Mouse (Mus musculus): ENCODE results near the gene Cisd3. TPM values are rescaled to one million over a fixed set of nuclear protein-coding genes. Genes with fewer than 3 reads are reported as not detected.
A peak's percentile ranks its signal among the peaks of the same experiment; 100 is the strongest.

Gene Cisd3
- total RNA-seq, 2 experiments from 2014 or later = 96.7 to 102 TPM

GRCm38 (mm10) chr11:97662207-97662892, 23.3 kb upstream of the Cisd3 start:
- peak; percentile 39 for DNase-seq (ENCODE audit: low spot score)

DNA sequence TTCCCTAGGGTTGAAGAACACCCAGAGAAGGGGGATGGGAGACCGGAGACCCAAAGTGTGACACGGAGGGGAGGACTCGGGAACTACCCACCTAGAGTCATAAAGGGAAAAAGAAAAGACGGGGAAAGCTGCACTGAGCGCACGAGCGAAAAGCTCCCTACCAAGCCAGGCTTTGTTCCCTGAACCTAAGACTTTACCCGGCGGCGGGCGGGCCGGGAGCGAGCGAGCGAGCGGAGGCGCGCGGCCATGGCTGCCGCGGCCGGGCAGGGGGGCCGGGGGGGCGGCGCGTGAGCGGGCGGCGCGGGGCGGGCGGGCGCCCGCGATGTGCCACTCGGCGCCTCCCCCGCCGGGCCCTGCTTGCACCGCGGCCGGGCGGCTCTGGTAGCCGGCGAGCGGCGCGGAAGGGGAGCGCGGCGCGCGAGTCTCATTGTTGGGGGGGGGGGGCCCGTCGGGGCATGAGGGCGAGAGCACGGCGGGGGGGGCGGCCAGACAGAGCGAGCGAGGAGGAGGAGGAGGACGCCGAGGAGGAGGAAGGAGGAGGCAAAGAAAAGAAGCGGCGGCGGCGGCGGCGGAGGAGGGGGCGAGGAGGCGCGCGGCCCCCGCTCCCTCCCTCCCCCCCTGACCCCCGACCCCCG, 22.6 kb upstream of the Cisd3 start, which contains the start of gene Mllt6:
Gene Mllt6 (plus strand): TSS at position 522 of the 635 bp plus-strand sequence.
- peak; percentile 80 for DNase-seq (ENCODE audit: low spot score)

DNA sequence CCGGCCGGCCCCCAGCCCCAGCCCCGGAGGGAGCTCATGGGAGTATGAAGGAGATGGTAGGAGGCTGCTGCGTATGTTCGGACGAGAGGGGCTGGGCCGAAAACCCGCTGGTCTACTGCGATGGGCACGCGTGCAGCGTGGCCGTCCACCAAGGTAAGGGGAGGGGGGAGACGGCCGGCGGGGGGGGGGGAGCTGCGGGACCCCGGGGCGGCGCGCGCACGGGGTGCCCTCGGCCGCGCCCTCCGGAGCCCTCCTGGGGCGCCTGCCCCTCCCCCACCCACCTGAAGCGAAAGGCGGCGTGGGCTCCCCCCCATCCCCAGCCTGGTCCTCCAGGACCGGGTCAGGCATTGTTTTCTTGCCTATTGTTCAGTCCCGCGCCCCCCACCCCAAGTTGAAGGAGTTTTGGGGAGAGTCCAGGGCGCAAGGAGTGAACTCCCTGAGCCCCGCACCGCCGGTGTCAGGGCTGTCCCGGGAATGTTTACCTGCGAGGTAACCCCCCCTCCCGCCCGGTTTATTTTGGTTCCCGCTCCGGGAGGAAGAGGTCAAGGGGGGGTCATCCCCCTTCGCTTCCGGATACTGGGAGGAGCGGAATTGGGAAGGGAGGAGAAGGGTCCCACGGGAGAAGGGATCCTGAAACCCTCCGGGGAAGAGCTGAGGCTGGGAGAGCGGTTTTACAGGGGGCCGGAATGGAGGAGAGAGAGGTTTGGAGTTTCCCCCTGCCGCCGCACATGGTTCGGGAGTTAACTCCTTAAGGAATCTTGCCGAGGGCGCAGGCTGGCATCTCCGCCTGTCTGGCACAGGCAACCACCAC, 21.9 kb upstream of the Cisd3 start:
- peak; percentile 64 for DNase-seq (ENCODE audit: low spot score)

- DNase-seq (ENCODE audit: low spot score) = no peak
These were observed 21.3 kb upstream of the Cisd3 start for GRCm38 (mm10) chr11:97664339-97664665.

GRCm38 (mm10) chr11:97664771-97665240, 20.8 kb upstream of the Cisd3 start:
- DNase-seq (ENCODE audit: low spot score) = no peak

DNA sequence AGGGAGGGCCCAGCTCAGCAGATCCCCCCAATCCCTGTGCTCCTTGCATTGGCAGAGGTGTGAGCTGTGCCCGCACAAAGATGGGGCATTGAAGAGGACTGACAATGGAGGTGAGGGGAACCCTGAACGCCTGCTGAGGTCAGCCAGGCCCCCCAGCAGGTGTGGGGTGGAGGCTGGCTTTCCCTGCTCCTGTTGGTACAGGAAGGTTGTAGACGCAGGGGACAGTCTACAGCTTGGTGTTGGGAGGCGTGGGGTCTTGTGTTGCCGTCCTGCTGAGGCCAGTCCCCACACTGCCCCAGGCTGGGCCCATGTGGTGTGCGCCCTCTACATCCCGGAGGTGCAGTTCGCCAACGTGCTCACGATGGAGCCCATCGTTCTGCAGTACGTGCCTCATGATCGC, 20.2 kb upstream of the Cisd3 start:
- no peak for DNase-seq (ENCODE audit: low spot score)

DNA sequence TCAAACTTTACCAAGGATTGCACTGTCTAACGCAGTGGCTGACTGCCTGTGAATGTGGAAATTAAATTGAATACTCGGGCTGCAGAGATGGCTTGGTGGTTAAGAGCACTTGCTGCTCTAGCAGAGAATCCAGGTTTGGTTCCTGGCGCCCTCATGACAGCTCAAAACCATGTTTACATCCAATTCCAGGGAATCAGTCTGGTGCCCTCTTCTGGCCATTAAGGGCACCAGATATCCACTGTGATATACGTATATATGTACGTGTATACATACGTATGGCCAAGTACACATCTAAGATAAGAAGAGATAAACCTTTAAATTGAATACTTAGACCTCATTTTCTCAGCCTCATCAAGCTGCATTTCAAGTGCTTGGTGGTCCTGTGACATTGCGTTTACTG, 19.4 kb upstream of the Cisd3 start:
- DNase-seq (ENCODE audit: low spot score) = no peak

DNA sequence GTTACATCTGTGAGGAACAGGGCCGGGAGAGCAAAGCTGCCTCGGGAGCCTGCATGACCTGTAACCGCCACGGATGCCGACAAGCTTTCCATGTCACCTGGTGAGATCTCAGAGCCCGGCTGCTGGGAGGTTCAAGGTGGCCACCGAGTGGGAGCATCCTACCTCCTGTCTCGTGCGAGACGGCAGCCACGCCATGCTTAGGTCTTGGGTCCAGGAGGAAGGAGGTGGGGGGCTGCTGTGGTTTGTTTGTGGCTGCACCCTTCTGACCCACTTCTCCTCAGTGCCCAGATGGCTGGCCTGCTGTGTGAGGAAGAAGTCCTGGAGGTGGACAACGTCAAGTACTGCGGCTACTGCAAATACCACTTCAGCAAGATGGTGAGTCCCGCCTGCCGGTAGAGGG, 18.8 kb upstream of the Cisd3 start:
- no peak for DNase-seq (ENCODE audit: low spot score)

- DNase-seq (ENCODE audit: low spot score) = peak; percentile 71
These were observed 17.5 kb upstream of the Cisd3 start for GRCm38 (mm10) chr11:97668160-97668559.

DNA sequence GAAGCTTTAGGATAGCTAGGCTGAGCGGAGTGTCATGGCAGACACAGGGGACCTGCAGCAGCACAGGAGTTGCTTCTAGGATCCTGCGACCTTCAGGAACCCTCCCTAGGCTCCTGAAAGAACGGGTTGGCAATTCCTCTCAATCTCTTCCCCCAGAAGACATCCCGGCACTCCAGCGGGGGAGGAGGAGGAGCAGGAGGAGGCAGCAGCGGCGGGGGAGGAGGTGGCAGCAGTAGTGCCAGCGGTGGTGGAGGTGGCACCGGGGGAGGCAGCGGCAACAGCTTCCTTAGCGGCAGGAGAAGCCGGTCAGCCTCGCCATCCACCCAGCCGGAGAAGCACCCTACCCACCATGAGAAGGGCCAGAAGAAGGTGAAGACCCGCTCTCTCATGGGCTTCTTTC, 16.4 kb upstream of the Cisd3 start:
- no peak for DNase-seq (ENCODE audit: low spot score)

DNA sequence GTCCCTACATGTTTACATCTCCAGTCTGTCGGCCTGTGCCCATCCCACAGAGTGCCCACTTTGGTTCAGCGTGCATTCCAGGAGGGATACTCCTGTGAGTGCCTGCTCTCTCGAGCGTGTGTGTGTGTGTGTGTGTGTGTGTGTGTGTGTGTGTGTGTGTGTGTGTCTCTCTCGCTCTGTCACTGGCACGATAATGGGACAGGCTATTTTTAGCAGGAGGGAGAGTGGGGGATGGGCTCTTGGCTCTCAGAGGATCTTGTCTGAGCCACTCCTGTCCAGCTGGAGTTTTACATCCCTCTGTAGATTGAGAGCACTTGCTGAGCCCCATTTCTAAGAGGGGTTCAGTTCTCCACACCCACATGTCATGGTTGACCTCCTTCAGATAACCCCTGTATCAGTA, 15.8 kb upstream of the Cisd3 start:
- DNase-seq (ENCODE audit: low spot score) = peak; percentile 73

DNA sequence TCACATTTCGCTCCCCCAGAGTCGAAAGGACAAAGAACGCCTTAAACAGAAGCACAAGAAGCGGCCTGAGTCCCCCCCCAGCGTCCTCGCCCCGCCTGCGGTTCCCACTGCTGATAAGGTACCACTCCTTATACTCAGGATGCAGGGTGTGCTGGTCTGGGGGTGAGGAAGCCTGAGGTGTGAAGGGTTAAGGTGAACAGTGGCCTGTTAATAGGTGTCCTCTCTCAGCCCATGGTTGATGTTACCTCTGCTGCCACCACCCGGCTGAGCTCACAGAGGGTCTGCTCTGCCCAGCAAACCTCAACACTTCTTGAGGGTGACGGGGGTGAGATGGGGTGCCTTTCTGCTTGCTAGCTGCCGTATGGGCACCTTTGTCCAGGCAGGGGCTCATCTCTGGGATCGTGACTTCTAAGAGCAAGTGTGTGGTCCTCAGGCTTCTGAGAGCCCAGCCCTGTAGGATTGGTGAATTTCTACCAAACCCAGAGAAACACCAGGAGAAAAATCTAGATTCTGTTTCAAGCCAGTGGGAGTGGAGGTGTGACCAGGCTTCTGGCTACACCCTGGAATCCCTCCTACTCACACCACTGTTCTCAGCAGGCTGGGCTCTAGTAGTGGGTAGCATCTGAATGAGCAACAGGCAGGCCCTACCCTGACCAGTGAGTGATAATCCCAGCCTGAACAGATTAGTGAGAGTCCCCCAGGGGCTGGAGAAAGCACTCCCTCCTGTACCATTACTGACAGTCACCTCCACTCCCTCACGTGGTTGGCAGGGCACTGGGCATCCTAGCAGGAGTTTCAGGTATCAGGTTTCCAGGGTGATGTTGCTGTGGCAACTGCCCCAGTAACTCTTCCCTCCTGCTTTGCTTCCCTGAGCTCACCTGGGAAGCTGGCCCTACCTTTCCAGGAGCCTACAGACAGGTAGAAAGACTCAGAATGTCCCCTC, 15.1 kb upstream of the Cisd3 start:
- DNase-seq (ENCODE audit: low spot score) = no peak

DNA sequence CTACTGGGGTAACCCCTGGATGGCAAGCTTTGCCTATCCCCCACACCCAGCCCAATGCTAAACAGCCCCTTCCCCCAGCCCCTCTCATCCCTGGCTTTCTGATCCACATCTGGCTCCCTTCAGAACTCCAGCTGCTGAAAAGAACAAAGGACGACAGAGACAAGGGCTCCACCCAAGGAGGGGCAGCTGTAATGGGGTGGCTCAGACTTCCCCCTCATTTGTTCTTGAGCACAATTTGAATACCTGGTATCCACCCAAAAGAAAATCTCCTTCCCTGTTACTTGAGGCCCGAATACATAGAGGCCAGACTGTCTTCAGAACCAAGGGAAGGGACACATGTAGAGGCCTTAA, 14.5 kb upstream of the Cisd3 start:
- no peak for DNase-seq (ENCODE audit: low spot score)

DNA sequence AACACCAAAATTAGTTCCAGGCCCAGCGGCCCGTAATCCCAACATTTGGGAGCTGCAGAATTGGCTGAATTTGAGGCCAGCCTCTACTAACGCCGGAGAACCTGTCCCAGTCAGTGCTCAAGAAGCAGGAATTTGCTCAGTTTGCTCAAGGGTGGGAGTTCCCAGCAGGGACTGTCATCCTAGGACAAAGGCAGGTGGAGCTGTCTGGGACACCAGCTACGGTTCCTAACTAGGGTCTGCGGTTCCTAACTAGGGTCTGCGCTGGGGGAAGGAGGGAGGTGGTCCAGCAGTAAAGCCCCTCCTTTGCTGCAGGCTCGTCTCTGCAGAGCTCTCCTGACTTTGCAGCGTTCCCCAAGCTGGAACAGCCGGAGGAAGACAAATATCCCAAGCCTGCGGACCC, 12.5 kb upstream of the Cisd3 start:
- DNase-seq (ENCODE audit: low spot score) = no peak

DNA sequence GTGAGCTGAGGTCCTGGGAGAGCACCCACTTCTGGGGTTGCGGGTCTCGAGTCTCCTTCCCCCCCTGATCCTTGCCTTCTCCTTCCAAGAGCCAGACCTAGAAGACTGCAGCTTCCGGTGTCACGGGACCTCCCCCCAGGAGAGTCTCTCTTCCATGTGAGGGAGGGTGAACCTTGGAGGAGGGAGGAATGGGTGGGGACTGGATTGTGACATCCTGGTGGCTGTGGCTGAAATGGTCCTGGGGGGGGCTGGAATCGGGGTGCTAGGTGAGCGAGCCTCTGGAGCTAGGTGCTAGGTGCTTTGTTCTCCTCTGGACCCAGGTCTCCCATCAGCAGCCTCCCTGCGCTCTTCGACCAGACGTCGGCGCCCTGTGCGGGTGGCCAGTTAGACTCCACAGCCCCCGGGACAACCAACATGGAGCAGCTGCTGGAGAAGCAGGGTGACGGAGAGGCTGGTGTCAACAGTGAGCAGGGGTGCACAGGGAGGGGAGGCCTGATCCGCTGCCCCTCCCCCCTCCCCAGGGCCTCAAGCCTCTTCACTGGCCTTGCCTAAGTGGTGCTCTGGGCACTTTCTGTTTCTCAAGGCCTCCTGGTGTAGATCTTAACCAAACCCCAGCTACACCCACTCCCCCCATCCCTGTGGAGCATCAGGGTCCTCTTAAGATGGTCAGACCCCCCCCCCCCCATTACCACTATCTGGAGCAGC, 9.4 kb upstream of the Cisd3 start:
- no peak for DNase-seq (ENCODE audit: low spot score)

DNA sequence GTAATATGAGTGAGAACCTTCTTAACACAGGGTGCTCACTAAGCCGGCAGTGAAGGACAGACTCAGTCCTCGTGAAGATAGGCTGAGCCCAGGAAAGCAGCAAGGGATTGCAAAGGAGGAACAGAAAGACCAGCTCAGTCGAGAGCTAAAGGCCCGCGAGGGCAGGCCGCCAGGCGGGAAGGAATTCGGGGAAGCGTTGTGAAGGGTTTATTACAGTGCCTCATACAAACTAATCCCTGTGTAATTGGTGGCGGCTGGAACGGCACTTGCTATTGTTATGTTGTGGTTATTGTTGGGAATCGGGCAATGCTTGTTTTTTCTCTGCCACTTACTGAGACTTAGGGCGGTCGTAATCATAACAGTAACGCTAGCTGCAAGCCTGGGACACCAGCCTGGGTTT, 8.2 kb upstream of the Cisd3 start:
- no peak for DNase-seq (ENCODE audit: low spot score)

DNA sequence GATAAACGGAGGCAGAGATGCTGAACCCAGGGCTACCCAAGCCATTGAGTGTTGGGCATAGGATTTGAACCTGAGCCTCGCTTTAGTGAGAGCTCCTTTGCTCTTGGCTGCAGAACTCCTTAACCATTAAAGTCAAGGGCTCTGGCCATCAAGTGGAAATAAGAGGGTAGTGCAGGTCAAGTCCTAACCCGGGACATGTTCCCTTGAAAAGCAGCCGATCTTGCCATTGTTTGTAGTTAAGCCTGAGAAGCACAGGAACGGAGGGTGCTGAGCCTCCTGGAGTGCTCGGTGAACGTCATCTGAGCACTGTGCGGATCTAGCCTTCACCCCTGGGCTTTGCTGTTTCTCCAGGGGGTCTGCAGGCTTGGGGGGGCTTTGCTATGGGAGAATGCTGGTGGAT, 7.8 kb upstream of the Cisd3 start:
- DNase-seq (ENCODE audit: low spot score) = no peak

- no peak for DNase-seq (ENCODE audit: low spot score)
These were observed 7.3 kb upstream of the Cisd3 start for GRCm38 (mm10) chr11:97678301-97678700.

- no peak for DNase-seq (ENCODE audit: low spot score)
These were observed 5.2 kb upstream of the Cisd3 start for GRCm38 (mm10) chr11:97680430-97680829.

GRCm38 (mm10) chr11:97682504-97683055, 3.0 kb upstream of the Cisd3 start:
- no peak for DNase-seq (ENCODE audit: low spot score)

Data from gastrocnemius, adult 18-20 months (tissue).